Mouse (Mus musculus): ENCODE data around the gene U2af2.

DNA sequence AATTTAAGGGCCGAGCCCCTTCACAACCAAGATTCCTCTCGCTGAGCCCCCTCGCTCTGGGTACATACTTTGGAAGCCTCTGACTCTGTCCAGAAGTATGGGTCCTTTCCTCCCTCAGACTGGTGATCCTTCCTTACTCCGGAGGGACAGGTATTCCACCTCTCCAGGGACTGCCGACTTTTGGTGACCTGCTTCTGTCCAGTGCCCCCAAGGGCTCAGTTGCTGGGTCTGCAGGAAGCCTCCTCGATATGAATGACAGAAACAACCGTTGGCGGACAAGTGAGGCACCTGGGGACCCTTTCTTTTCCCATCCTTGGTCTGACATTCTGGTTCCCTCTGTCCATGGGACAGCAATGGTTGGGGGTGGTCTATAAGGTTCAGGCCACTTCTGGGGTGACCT, 4.6 kb upstream of the U2af2 start:
- no peak for TF ChIP-seq EP300 (optimal IDR thresholded peaks at IDR 0.05)
- no peak for TF ChIP-seq CTCF (IDR thresholded peaks at IDR 0.05; ENCODE audit: low read depth)
